29 mouse cellular contexts compared by ENCODE assay signal in the genomic region with DNA sequence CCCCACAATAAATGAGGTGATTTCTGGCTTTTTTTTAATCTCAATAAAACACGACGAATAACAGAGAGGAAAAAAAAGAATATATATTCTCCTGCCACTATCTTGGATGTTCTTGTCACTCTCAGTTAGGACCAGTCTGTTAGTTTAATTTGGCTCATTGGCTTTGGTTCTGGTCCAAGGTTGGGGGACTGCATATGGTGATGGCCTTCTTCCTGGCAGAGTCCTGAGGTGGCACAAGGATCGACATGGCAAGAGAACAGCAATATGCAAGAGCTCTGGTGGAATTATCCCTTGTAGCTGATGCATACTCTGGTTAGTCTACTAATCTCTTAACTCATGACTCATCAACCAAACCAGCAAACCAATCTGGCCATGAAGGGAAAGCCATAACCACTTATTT. TPM values are rescaled to one million over a fixed set of nuclear protein-coding genes. Genes with fewer than 3 reads are reported as not detected.
DNase-seq lines count a peak whose midpoint lies in the region; ATAC-seq and TF ChIP-seq lines count a peak whose summit lies in the region.
"Had no signal": no experiment of that assay in that cellular context is flagged by ENCODE, and none has a peak within 500 bp of the region (broad histone marks: within the 10 kb centered on the region; RNA-seq: fewer than 3 reads in every experiment).

No protein-coding gene starts in this region.

- peak; percentile 31; the same call in 1 of the 2 replicates for ATAC-seq in cerebellum, adult (ENCODE audit: insufficient number of reproducible peaks, low FRiP score, low TSS enrichment)
- ATAC-seq in forebrain, embryonic 11.5 days (replicated peaks; ENCODE audit: low FRiP score), result no peak
- ATAC-seq in hindbrain, postnatal 0 days, result no peak
- ATAC-seq: forebrain, embryonic 13.5 days; inflammation-experienced regulatory T-cells, adult 6 months had no signal

- no peak overlapping the region for H3K9ac ChIP-seq in CH12.LX (ENCODE audit: insufficient read depth, low read depth)
- H3K9ac ChIP-seq in forebrain, embryonic 11.5 days (ENCODE audit: low read length), result no peak overlapping the region
- H3K9ac ChIP-seq in hindbrain, postnatal 0 days (replicated peaks; ENCODE audit: low read length), result no peak overlapping the region
- H3K9ac ChIP-seq: embryonic facial prominence, embryonic 15.5 days; forebrain, embryonic 13.5 days; heart, embryonic 12.5 days; hindbrain, embryonic 15.5 days had no signal

- no peak overlapping the region for H3K4me2 ChIP-seq in CH12.LX (ENCODE audit: insufficient read depth, low read depth, poor library complexity, severe bottlenecking)
- H3K4me2 ChIP-seq in forebrain, embryonic 11.5 days (ENCODE audit: low read depth, low read length, severe bottlenecking), result no peak overlapping the region
- no peak overlapping the region for H3K4me2 ChIP-seq in hindbrain, postnatal 0 days (ENCODE audit: low read depth, low read length)
- H3K4me2 ChIP-seq: embryonic facial prominence, embryonic 15.5 days; forebrain, embryonic 13.5 days; heart, embryonic 12.5 days; hindbrain, embryonic 15.5 days had no signal

- no peak overlapping the region for H3K27ac ChIP-seq in CH12.LX (ENCODE audit: insufficient read depth, low read depth)
- H3K27ac ChIP-seq in cerebellum, adult 2 months (ENCODE audit: insufficient read depth, low read length), result no peak overlapping the region
- H3K27ac ChIP-seq in forebrain, embryonic 11.5 days (ENCODE audit: low read depth, low read length), result no peak overlapping the region
- no peak overlapping the region for H3K27ac ChIP-seq in hindbrain, postnatal 0 days
- H3K27ac ChIP-seq: embryonic facial prominence, embryonic 15.5 days; forebrain, embryonic 13.5 days; gastrocnemius, adult 2 months; hindbrain, embryonic 15.5 days had no signal

- peaks cover 0 to 4% of the 10 kb centered on the region in 2 experiments; a peak in 1 of 4 replicates for H3K4me1 ChIP-seq in CH12.LX (ENCODE audit: control insufficient read depth in 1 of 2, insufficient read depth in 2 of 2)
- H3K4me1 ChIP-seq in cerebellum, adult 2 months (ENCODE audit: control insufficient read depth, insufficient read depth, low read length), result no peaks in the 10 kb centered on the region
- H3K4me1 ChIP-seq in forebrain, embryonic 11.5 days (replicated peaks; ENCODE audit: control insufficient read depth, insufficient read depth, low read length), result no peaks in the 10 kb centered on the region
- H3K4me1 ChIP-seq in hindbrain, postnatal 0 days (ENCODE audit: insufficient read depth, low read length), result no peaks in the 10 kb centered on the region
- H3K4me1 ChIP-seq: embryonic facial prominence, embryonic 15.5 days; forebrain, embryonic 13.5 days; heart, embryonic 12.5 days; hindbrain, embryonic 15.5 days had no signal

- dilution Hi-C loops in CH12.LX (cut with MboI; ENCODE audit: extremely low pct_ligation_motif_present, extremely low pct_unique_long_range_greater_than_20kb, low sequenced_read_pairs), result no loop called here

- no peak for TF ChIP-seq POLR2A in CH12.LX (IDR thresholded peaks at IDR 0.05; ENCODE audit: low read depth, low read length)
- no peak for TF ChIP-seq POLR2A in cerebellum, adult 2 months (IDR thresholded peaks at IDR 0.05; ENCODE audit: borderline replicate concordance, insufficient read depth, low read length)

- no peak for TF ChIP-seq RAD21 in CH12.LX (IDR thresholded peaks at IDR 0.05; ENCODE audit: low read depth, low read length)

- DNase-seq in CH12.LX (ENCODE audit: extremely low read depth) (peak; percentile 8), MN1 (ENCODE audit: low spot score) (no peak)
- peak; percentile 59 to 85 for DNase-seq in cerebellum, adult 2 months
- peak; percentile 90 to 91 for DNase-seq in cerebellum, postnatal 10 days
- no peak for DNase-seq in ovary, adult 18-20 months (ENCODE audit: low spot score)
- no peak for DNase-seq in forebrain, embryonic 11.5 days (ENCODE audit: low spot score)
- DNase-seq in hindbrain, postnatal 0 days (ENCODE audit: low spot score), result no peak
- DNase-seq: adrenal gland, adult 8-10 months; adrenal gland, postnatal 36 days; embryo, embryonic 11 days; gastrocnemius, adult 2 months; gastrocnemius, postnatal 25 days; heart, postnatal 36 days; kidney, adult 11 months; kidney, adult 9 months had no signal

- no peaks in the 10 kb centered on the region for H3K9me3 ChIP-seq in CH12.LX (replicated peaks; ENCODE audit: low read length)
- no peaks in the 10 kb centered on the region for H3K9me3 ChIP-seq in forebrain, embryonic 11.5 days (ENCODE audit: control insufficient read depth, low read length)
- H3K9me3 ChIP-seq in hindbrain, postnatal 0 days (ENCODE audit: low read length), result no peaks in the 10 kb centered on the region; the same call in 1 of the 2 replicates
- H3K9me3 ChIP-seq: embryonic facial prominence, embryonic 15.5 days; forebrain, embryonic 13.5 days; heart, embryonic 12.5 days; hindbrain, embryonic 15.5 days had no signal

- no peak overlapping the region for H3K4me3 ChIP-seq in CH12.LX (replicated peaks in 1 of 3; ENCODE audit: low read depth in 2 of 3, low read length in 2 of 3, poor library complexity in 1 of 3)
- H3K4me3 ChIP-seq in cerebellum, adult 2 months (replicated peaks; ENCODE audit: insufficient read depth, low read depth, low read length), result no peak overlapping the region
- H3K4me3 ChIP-seq in forebrain, embryonic 11.5 days (ENCODE audit: low read depth, low read length), result no peak overlapping the region
- H3K4me3 ChIP-seq in hindbrain, postnatal 0 days (ENCODE audit: low read length), result no peak overlapping the region
- H3K4me3 ChIP-seq: embryonic facial prominence, embryonic 15.5 days; erythroblast, embryonic 14.5 days; forebrain, embryonic 13.5 days; gastrocnemius, adult 2 months; heart, embryonic 12.5 days; hindbrain, embryonic 15.5 days had no signal

- no peaks in the 10 kb centered on the region for H3K79me2 ChIP-seq in CH12.LX (replicated peaks; ENCODE audit: control insufficient read depth, extremely low read depth, insufficient read depth, poor library complexity, severe bottlenecking)

- no peak for TF ChIP-seq CTCF in CH12.LX (conservative IDR thresholded peaks at IDR 0.05 in 1 of 2, IDR thresholded peaks at IDR 0.05 in 1 of 2; ENCODE audit: low read depth in 2 of 2, low read length in 2 of 2)
- TF ChIP-seq CTCF in cerebellum, adult 2 months (IDR thresholded peaks at IDR 0.05; ENCODE audit: borderline replicate concordance, insufficient read depth, low read depth, low read length), result no peak
- no peak for TF ChIP-seq CTCF in hindbrain, postnatal 0 days (IDR thresholded peaks at IDR 0.05; ENCODE audit: low read depth)

- 8% methylated on average over 3 of the region's 3 CpGs for WGBS in cerebellum, adult 2 months
- WGBS in forebrain, embryonic 11.5 days, result 90% methylated on average over 3 of the region's 3 CpGs
- WGBS in hindbrain, postnatal 0 days, result 75% methylated on average over 3 of the region's 3 CpGs

- no peak; the same call in 1 of the 2 replicates for TF ChIP-seq EP300 in CH12.LX (IDR thresholded peaks at IDR 0.05; ENCODE audit: low read length)

- in situ Hi-C loops in CH12.LX (cut with MboI; ENCODE audit: low pct_ligation_motif_present, low pct_unique_long_range_greater_than_20kb, low sequenced_read_pairs), result no loop called here

- H3K36me3 ChIP-seq in CH12.LX (replicated peaks in 1 of 2; ENCODE audit: control insufficient read depth in 1 of 2, insufficient read depth in 1 of 2, low read length in 1 of 2), result no peaks in the 10 kb centered on the region
- no peaks in the 10 kb centered on the region for H3K36me3 ChIP-seq in forebrain, embryonic 11.5 days (ENCODE audit: control insufficient read depth, insufficient read depth, low read length)
- H3K36me3 ChIP-seq in hindbrain, postnatal 0 days (ENCODE audit: insufficient read depth, low read length), result no peaks in the 10 kb centered on the region
- H3K36me3 ChIP-seq: embryonic facial prominence, embryonic 15.5 days; heart, embryonic 12.5 days; hindbrain, embryonic 15.5 days had no signal

- H3K27me3 ChIP-seq in CH12.LX (replicated peaks), result no peaks in the 10 kb centered on the region
- H3K27me3 ChIP-seq in cerebellum, adult 2 months (ENCODE audit: control insufficient read depth, insufficient read depth, low read length), result no peaks in the 10 kb centered on the region
- H3K27me3 ChIP-seq in forebrain, embryonic 11.5 days (ENCODE audit: control insufficient read depth, insufficient read depth, low read length), result no peaks in the 10 kb centered on the region
- no peaks in the 10 kb centered on the region for H3K27me3 ChIP-seq in hindbrain, postnatal 0 days (ENCODE audit: insufficient read depth, low read length)
- H3K27me3 ChIP-seq: embryonic facial prominence, embryonic 15.5 days; forebrain, embryonic 13.5 days; heart, embryonic 12.5 days; hindbrain, embryonic 15.5 days had no signal

TF ChIP-seq in CH12.LX, 34 proteins besides CTCF, POLR2A, EP300 and RAD21:
- TF ChIP-seq JUND (conservative IDR thresholded peaks at IDR 0.05; ENCODE audit: low read depth, low read length), result 0 out of 2 replicates have a peak, but pooled peaks have one; percentile 20
- no peak for TF ChIP-seq PAX5 (IDR thresholded peaks at IDR 0.05; ENCODE audit: low read length)

RNA-seq across cellular contexts. Expression of a gene that starts 9.6 kb away (rescaled TPM):
- total RNA-seq in CH12.LX (2012; rRNA removed) (not detected in 2 replicates), CH12.LX (2014; rRNA removed) (not detected in 2 replicates)
- not detected in 2 replicates for polyA plus RNA-seq in CH12.LX (2012; ENCODE audit: insufficient read length, low read depth)
- 0.67 and 0.85 TPM in 2 replicates for polyA plus RNA-seq in cerebellum, adult 2 months (2012; rRNA removed)
- polyA plus RNA-seq in forebrain, embryonic 11.5 days (2014; fragmentation: Nextera tagmentation; extraction: Ambion mirVana), result not detected in 2 replicates
- not detected in 2 replicates for total RNA-seq in hindbrain, postnatal 0 days (2014; rRNA removed)
- polyA plus RNA-seq in hindbrain, postnatal 0 days (2015; fragmentation: Nextera tagmentation; extraction: Ambion mirVana), result 0.40 TPM in 1 of 2 replicates, not detected in the other
- total RNA-seq: adrenal gland, adult 8-10 months; adrenal gland, postnatal 36 days; common myeloid progenitor, adult 5-6 weeks; gastrocnemius, adult 2 months; gastrocnemius, postnatal 25 days; granulocyte monocyte progenitor cell, adult 5-6 weeks; heart, adult 8-10 months; heart, postnatal 36 days had no signal
- polyA plus RNA-seq: C2C12; embryonic facial prominence, embryonic 11.5 days; embryonic facial prominence, embryonic 15.5 days; erythroblast, embryonic 14.5 days; forebrain, embryonic 13.5 days; heart, embryonic 12.5 days; heart, embryonic 16.5 days; hindbrain, embryonic 11.5 days; hindbrain, embryonic 15.5 days; inflammation-experienced regulatory T-cells, adult 6 months had no signal

Comparison
In these comparisons a context has a peak if more than half of its experiments do, and no peak if none do; other contexts are left out.
1. DNase-seq: peak in CH12.LX (single experiment), cerebellum, adult 2 months (2 of 2) and cerebellum, postnatal 10 days (2 of 2); none in ovary, adult 18-20 months (single experiment), forebrain, embryonic 11.5 days (single experiment), MN1 (single experiment) and hindbrain, postnatal 0 days (single experiment).